ENCODE assay signal across 13 mouse cellular contexts in the genomic region with DNA sequence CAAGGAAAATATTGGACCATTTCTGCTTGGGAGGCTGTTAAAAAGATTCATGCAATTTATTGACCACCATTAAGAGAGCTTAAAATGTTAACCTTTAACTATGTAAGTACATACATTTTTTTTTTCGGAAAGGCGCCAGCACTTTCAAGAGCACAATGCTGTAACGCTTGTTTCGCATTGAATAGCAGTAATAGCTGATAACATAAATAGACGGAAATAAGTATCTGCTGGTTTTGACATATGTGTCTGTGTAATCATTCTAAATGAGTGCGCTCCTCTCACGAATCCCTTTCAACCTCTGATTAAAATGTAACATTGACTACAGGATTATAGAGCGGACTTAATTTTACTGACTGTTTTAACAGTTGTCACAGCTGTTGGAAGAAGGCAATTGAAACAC.
DNase-seq lines count a peak whose midpoint lies in the region; ATAC-seq and TF ChIP-seq lines count a peak whose summit lies in the region.
"Had no signal": no experiment of that assay in that cellular context is flagged by ENCODE, and none has a peak within 500 bp of the region (broad histone marks: within the 10 kb centered on the region; RNA-seq: fewer than 3 reads in every experiment).

No protein-coding gene starts in this region.

- no peaks in the 10 kb centered on the region for H3K27me3 ChIP-seq in heart, embryonic 16.5 days (ENCODE audit: control insufficient read depth, insufficient read depth, low read length)
- no peaks in the 10 kb centered on the region for H3K27me3 ChIP-seq in neural tube, embryonic 11.5 days (ENCODE audit: control insufficient read depth, insufficient read depth, low read length)
- H3K27me3 ChIP-seq in intestine, postnatal 0 days (replicated peaks; ENCODE audit: control insufficient read depth, insufficient read depth, low read length), result no peaks in the 10 kb centered on the region
- H3K27me3 ChIP-seq in stomach, postnatal 0 days (ENCODE audit: control insufficient read depth, insufficient read depth, low read length), result no peaks in the 10 kb centered on the region

- intact Hi-C loops in heart, postnatal 10 days (cut with DNase I), result no loop called here

- no peak for DNase-seq in heart, postnatal 10 days
- DNase-seq in neural tube, embryonic 11.5 days (ENCODE audit: low spot score), result no peak
- no peak for DNase-seq in neural tube, embryonic 10.5 days (ENCODE audit: extremely low spot score, low spot score)
- no peak for DNase-seq in stomach, postnatal 0 days (ENCODE audit: low spot score)
- no peak for DNase-seq in right cerebral cortex, postnatal 10 days (ENCODE audit: low spot score in 2 of 2)
- DNase-seq in gastrocnemius, postnatal 10 days, result no peak
- DNase-seq: gastrocnemius, adult 2 months; liver, embryonic 13.5 days; right cerebral cortex, postnatal 4 days had no signal

- peak overlapping the region; percentile 52 for H3K4me3 ChIP-seq in heart, embryonic 16.5 days (ENCODE audit: low read length)
- no peak overlapping the region for H3K4me3 ChIP-seq in neural tube, embryonic 11.5 days (ENCODE audit: low read depth, low read length)
- peak overlapping the region; percentile 33 for H3K4me3 ChIP-seq in intestine, postnatal 0 days (ENCODE audit: low read depth, low read length)
- peak overlapping the region; percentile 20 for H3K4me3 ChIP-seq in stomach, postnatal 0 days (ENCODE audit: low read depth, low read length)
- H3K4me3 ChIP-seq: embryonic facial prominence, embryonic 15.5 days; gastrocnemius, adult 2 months; liver, embryonic 13.5 days had no signal

- H3K4me1 ChIP-seq in heart, embryonic 16.5 days (ENCODE audit: control insufficient read depth, insufficient read depth, low read length), result peaks cover 4% of the 10 kb centered on the region; the same call in 1 of the 2 replicates
- 0 out of 2 replicates have a peak, but pooled peaks cover 4% of the 10 kb centered on the region for H3K4me1 ChIP-seq in neural tube, embryonic 11.5 days (ENCODE audit: control insufficient read depth, insufficient read depth, low read length)
- no peaks in the 10 kb centered on the region for H3K4me1 ChIP-seq in intestine, postnatal 0 days (replicated peaks; ENCODE audit: control insufficient read depth, insufficient read depth, low read length)
- H3K4me1 ChIP-seq in stomach, postnatal 0 days (replicated peaks; ENCODE audit: control insufficient read depth, insufficient read depth), result no peaks in the 10 kb centered on the region

- TF ChIP-seq EP300 in stomach, postnatal 0 days (optimal IDR thresholded peaks at IDR 0.05), result no peak

- peak overlapping the region; percentile 23 for H3K9ac ChIP-seq in heart, embryonic 16.5 days (ENCODE audit: low read length)
- no peak overlapping the region for H3K9ac ChIP-seq in neural tube, embryonic 11.5 days (ENCODE audit: low read length)
- no peak overlapping the region for H3K9ac ChIP-seq in intestine, postnatal 0 days (ENCODE audit: low read depth, low read length)
- H3K9ac ChIP-seq in stomach, postnatal 0 days (ENCODE audit: low read length), result no peak overlapping the region
- H3K9ac ChIP-seq: embryonic facial prominence, embryonic 15.5 days; liver, embryonic 13.5 days had no signal

- TF ChIP-seq CTCF in intestine, postnatal 0 days (IDR thresholded peaks at IDR 0.05; ENCODE audit: low read depth), result no peak
- TF ChIP-seq CTCF in stomach, postnatal 0 days (IDR thresholded peaks at IDR 0.05; ENCODE audit: low read depth), result no peak

- no peaks in the 10 kb centered on the region for H3K36me3 ChIP-seq in heart, embryonic 16.5 days (ENCODE audit: control insufficient read depth, insufficient read depth)
- H3K36me3 ChIP-seq in neural tube, embryonic 11.5 days (ENCODE audit: control insufficient read depth, insufficient read depth, low read length), result no peaks in the 10 kb centered on the region
- no peaks in the 10 kb centered on the region for H3K36me3 ChIP-seq in intestine, postnatal 0 days (ENCODE audit: control insufficient read depth, insufficient read depth)
- no peaks in the 10 kb centered on the region for H3K36me3 ChIP-seq in stomach, postnatal 0 days (ENCODE audit: control insufficient read depth, insufficient read depth, low read length)
- H3K36me3 ChIP-seq: embryonic facial prominence, embryonic 15.5 days; liver, embryonic 13.5 days had no signal

- H3K4me2 ChIP-seq in heart, embryonic 16.5 days (ENCODE audit: low read depth, low read length), result peak overlapping the region; percentile 65
- H3K4me2 ChIP-seq in neural tube, embryonic 11.5 days (ENCODE audit: low read depth), result 0 out of 2 replicates have a peak overlapping the region, but pooled peaks have one; percentile 14
- H3K4me2 ChIP-seq in intestine, postnatal 0 days (replicated peaks; ENCODE audit: low read depth), result peak overlapping the region; percentile 60
- H3K4me2 ChIP-seq in stomach, postnatal 0 days (replicated peaks; ENCODE audit: low read depth), result peak overlapping the region; percentile 6
- H3K4me2 ChIP-seq: embryonic facial prominence, embryonic 15.5 days; liver, embryonic 13.5 days had no signal

- ATAC-seq in heart, embryonic 16.5 days (replicated peaks; ENCODE audit: extremely low read depth, insufficient read depth, low FRiP score), result no peak
- ATAC-seq in neural tube, embryonic 11.5 days (ENCODE audit: insufficient read depth, low FRiP score, low TSS enrichment), result no peak
- no peak for ATAC-seq in intestine, postnatal 0 days
- no peak for ATAC-seq in stomach, postnatal 0 days (ENCODE audit: low FRiP score, low TSS enrichment)
- ATAC-seq: CD4-positive, CD25-positive, alpha-beta regulatory T cell, adult 4 months had no signal

- H3K9me3 ChIP-seq in heart, embryonic 16.5 days (replicated peaks; ENCODE audit: control insufficient read depth, low read length), result no peaks in the 10 kb centered on the region
- H3K9me3 ChIP-seq in neural tube, embryonic 11.5 days (ENCODE audit: control insufficient read depth, low read length), result no peaks in the 10 kb centered on the region
- H3K9me3 ChIP-seq in intestine, postnatal 0 days (ENCODE audit: control insufficient read depth), result no peaks in the 10 kb centered on the region
- H3K9me3 ChIP-seq in stomach, postnatal 0 days (ENCODE audit: control insufficient read depth, low read length), result no peaks in the 10 kb centered on the region
- H3K9me3 ChIP-seq: embryonic facial prominence, embryonic 15.5 days; liver, embryonic 13.5 days had no signal

- no peak overlapping the region; the same call in 1 of the 2 replicates for H3K27ac ChIP-seq in heart, embryonic 16.5 days (ENCODE audit: low read length)
- H3K27ac ChIP-seq in neural tube, embryonic 11.5 days (ENCODE audit: low read depth, low read length), result no peak overlapping the region
- no peak overlapping the region for H3K27ac ChIP-seq in intestine, postnatal 0 days (ENCODE audit: low read depth, low read length)
- no peak overlapping the region for H3K27ac ChIP-seq in stomach, postnatal 0 days (replicated peaks)
- H3K27ac ChIP-seq: embryonic facial prominence, embryonic 15.5 days; gastrocnemius, adult 2 months; liver, embryonic 13.5 days had no signal

- WGBS in heart, embryonic 16.5 days, result 34% methylated on average over 8 of the region's 8 CpGs
- WGBS in neural tube, embryonic 11.5 days, result 72% methylated on average over 8 of the region's 8 CpGs
- 25% methylated on average over 8 of the region's 8 CpGs for WGBS in intestine, postnatal 0 days
- WGBS in stomach, postnatal 0 days, result 29% methylated on average over 8 of the region's 8 CpGs

Comparison
In these comparisons a context has a peak if more than half of its experiments do, and no peak if none do; other contexts are left out.
1. H3K4me2 ChIP-seq: peak in every context shown above with its lines; median percentile 65 in heart, embryonic 16.5 days; 60 in intestine, postnatal 0 days; 14 in neural tube, embryonic 11.5 days; 6 in stomach, postnatal 0 days.